Mouse (Mus musculus) CH12F3 (cell line): ENCODE results near the gene Wnt2b.

Experiments used
- in situ Hi-C: fragments of 300-500 bp; cut with MboI; formaldehyde crosslinking; loops from 2 replicates; pipeline ENCODE4 v1.14.3; 2020; ENCODE audit warnings: low sequenced_read_pairs

The Wnt2b gene

GRCm38 (mm10) chr3:104961066-104962059 lies at the start of gene Wnt2b:
Gene Wnt2b, minus strand, starts transcription at chr3:104961921.
- in situ Hi-C loops, result no loop called here

DNA sequence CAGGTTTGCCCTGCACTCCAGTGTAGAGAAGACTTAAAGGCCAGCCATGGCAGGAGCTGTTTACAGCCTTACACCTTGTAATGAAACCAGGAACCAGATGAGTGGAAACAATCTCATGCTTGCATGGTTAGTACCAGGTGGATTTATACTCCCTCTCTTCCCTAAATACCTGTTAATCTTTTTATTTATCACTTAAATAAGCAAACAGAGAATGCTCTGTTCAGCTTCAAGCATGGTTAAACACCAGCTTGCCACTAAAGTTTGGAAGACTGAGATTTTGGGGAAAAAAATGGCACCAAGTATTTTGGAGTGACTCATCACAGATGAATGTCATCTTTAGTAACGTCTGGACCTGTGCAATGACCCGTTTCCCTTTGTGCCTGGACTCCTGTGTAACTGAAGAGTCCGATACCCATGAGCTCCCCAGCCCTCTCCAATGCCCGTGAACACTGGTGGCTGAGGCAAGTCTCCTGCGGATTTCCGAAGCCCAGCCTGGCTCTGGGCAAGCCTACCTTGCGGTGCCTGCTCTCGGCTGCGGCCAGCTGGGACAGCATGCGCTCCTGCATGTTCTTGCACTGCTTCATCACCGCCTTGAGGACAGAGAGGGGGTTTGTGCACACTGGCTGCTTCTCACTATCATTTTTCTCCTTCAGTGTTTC lies 49.1 kb upstream of the Wnt2b start:
- in situ Hi-C loops, result no loop called here

DNA sequence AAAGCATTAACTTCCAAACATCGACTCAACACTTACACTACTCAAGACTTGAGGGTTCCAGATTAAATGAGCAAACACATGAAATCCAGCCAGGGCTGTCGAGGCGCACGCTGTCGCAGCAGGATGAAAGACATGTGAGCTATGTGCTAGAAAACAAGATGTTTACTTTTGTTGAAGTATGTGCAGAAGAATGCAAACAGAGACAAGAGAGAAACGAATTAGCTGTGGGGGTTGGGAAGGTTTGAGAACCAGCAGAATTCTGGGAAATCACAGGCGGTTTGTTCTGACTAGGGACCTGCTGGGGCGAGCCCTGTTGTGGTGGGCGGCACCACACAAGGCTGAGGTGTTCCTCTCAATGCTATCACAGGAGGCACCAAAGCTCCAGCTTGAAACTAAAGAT lies 46.3 kb upstream of the Wnt2b start:
- in situ Hi-C loops, result no loop called here

DNA sequence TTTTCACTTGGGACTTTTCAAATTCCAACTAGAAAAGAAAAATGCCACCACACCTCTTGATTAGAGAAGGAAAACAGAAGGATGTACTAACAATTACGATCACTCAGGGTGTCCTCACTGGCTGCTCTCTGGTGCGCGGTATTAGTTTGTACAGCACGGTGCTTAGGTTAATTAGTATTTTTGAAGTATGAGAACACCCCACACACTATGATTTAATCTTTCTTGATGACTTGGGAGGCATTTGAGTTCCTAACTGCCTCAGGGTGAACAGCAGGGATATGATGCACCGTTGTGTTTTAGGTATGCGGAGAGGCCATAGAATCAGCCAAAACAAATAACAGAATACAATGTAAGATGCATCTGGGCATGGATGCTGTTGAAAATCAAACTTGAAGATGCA lies 44.4 kb upstream of the Wnt2b start:
- in situ Hi-C loops, result no loop called here

DNA sequence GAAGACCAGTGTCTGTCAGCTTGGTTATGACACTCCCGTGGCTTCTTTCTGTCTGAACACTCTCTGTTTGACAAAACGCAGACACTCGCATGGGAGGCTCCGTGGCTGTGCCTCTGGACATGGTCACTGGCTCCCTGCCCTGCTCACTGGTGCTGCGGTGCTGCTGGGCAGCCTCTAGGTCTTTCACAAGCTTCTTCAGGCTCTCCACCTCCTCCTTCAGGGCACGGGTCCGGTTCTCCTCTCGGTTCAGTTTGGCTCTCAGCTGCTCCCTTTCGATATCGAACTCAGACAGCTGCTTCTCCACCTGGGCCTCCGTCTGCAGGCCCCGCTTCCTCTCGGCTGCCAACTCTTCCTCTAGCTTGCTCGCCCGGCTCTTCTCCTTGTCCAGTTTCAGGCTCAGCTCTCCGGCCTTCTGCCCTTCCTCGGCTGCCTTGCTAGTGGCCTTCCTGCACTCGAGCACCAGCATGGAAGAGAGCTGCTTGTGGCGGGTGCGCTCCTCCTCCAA lies 43.9 kb upstream of the Wnt2b start:
- in situ Hi-C loops, result no loop called here

DNA sequence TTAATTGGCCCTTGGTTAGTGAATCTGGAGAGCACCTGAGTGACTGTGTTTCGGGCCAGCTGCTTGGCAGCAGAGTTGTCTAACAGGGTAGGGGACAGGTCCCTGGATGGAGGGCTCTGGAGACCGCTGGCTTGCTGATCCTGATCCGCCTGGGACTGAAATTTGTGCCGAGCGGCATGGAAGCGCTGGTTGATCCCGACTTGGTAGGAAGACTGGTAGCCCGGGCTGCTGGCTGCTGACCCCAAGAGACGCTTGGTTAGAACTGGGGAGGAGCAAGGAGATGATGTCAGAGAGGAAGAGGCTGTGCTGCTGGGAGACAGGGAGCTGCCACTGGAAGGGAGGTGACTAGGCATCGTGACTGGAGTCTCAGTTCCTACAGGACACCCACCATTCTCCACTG lies 43.3 kb upstream of the Wnt2b start:
- in situ Hi-C loops, result no loop called here

DNA sequence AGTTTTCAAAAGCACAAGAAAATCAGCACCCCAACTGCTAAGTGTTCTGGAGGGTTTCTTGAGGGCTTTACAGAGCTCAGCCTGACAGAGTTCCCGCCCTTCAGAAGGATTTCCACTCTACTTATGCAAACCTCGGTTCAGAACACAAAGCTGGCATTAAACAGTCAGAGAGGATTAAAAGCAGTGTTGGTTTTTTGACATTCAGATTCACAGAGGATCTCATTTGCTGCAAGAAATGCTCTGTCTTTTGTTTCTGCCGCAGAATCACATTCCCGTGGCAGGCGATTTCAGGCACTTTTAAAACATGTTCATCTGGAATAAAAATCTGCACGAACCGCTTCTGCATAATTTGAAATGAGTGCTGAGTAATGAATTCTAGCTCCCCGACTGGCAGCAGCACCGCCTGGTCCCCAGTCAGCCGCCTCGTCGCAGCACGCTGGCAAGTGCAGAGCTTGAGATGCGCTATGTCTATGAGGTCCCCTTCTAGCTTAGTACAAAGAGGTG lies 42.3 kb upstream of the Wnt2b start:
- in situ Hi-C loops, result no loop called here

DNA sequence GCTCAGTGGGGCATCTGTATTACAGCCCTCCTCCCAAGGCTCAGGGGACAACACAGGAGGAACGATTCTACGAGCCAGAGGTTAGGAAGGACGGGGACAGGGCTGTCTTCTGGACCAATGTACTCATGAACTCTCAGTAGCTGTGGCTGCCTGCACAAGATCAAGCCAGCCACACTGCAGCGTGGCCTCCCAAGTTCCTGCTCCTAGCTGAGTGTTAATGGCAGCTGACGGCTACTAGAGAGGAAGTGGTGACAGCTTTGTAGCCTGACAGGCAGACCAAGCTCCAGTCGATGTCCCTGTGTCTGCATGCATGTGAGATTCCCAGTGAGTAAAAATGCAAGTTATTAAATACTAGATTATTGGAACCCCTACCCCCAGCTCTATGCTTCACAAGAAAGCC lies 39.7 kb upstream of the Wnt2b start:
- in situ Hi-C loops, result no loop called here

DNA sequence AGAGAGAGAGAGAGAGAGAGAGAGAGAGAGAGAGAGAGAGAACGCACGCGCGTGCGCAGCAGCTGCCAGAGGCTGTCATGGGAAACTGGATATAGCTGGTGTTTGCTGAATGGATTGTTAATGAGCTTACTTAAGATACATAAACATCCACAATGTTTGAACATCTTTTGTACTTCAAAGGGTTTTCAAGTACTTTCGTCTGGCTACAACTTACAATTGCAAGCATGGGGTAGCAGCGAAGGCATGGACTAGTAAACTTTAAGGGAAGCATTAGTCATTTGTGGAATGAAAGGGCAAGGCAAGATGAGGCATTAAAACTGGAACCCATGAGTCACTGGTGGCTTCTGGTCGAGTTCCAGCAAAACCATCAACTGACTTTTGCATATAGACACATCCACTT lies 38.8 kb upstream of the Wnt2b start:
- in situ Hi-C loops, result no loop called here

- in situ Hi-C loops, result loop anchor here (5.0 kb wide), 1 partner anchor 45 kb away; no protein-coding TSS in a partner anchor
Observed at GRCm38 (mm10) chr3:104997563-104997962, 35.8 kb upstream of the Wnt2b start.

GRCm38 (mm10) chr3:104995707-104996106 lies 34.0 kb upstream of the Wnt2b start:
- in situ Hi-C loops, result loop anchor here (5.0 kb wide), 1 partner anchor 47 kb away; no protein-coding TSS in a partner anchor

DNA sequence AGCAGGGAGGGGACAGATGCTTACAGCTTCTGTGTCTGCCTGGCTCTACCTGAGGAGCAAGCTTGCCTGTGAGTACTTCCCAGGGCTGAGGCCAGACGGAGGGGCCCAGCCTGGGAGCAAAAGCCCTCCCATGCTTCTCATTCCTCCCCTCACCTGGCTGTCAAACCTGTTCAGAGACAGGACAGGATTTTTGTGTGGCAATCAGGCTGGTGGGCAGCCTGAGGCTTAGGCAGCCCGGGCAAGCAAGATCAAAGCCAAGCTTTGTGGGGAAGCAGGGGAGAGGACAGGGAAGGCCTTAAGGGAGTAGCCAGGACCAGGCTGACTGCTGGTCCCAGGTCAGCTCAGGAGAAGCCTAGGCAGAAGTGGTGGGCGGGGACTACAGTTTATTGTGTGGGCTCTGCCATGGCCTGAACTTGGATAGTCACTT lies 32.7 kb upstream of the Wnt2b start:
- in situ Hi-C loops, result loop anchor here (5.0 kb wide), 1 partner anchor 68 kb away; no protein-coding TSS in a partner anchor

GRCm38 (mm10) chr3:104993800-104994199 lies 32.1 kb upstream of the Wnt2b start:
- in situ Hi-C loops, result loop anchor here (5.0 kb wide), 1 partner anchor 69 kb away; no protein-coding TSS in a partner anchor

DNA sequence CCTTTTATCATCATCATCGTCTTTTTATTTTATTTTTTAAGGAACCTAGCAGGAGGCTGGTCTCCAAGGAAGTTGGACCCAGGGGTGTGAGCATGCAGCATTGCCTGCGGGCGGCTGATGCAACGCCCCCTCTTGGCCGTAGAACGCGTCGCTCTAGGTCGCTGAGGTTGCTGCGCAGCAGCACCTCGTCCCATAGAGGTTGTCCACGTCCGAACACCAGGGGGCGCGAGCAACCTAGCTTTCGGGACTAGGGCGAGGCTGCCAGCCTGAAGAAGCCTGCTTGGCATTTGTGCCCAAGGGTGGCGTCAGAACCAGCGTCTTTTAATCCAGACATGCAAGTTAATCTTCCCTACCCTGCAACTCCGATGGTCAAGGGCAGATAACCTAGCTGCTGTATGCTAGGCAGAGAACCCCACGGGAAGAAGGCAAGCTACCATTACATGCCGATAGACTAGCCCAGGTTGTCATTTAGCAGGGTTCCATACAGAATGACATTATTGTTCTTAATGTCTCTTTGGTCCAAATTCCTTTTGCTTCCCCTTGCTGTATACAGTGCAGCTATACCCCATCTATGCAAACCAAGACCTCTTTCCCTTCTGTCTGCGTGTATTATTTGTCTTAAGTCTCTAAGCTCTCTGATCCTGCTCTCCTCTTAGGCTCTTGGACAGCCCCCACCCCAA lies 31.1 kb upstream of the Wnt2b start:
- in situ Hi-C loops, result loop anchor here (5.0 kb wide), 1 partner anchor 69 kb away; no protein-coding TSS in a partner anchor

DNA sequence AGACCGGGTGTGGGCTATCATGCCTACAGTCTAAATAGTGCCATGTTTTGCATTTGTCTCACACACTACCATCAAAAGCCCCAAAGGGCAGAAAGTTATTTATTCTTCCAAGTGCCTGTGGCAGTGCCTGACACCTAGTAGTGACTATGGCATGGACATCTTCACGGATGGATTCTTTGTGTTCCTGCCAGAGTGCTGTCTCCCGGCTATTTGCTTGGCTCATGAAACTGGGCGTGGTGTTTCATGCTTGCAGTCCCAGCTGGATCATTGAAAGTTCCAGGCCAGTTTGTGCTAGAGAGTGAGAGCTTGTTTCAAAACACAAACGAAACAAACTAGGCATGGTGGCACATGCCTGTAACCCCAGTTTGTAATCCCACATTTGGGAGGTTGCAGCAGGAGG lies 30.0 kb upstream of the Wnt2b start:
- in situ Hi-C loops, result loop anchor here (5.0 kb wide), 1 partner anchor 71 kb away; no protein-coding TSS in a partner anchor

GRCm38 (mm10) chr3:104987884-104988283 lies 26.2 kb upstream of the Wnt2b start:
- in situ Hi-C loops, result no loop called here

GRCm38 (mm10) chr3:104979735-104980134 lies 18.0 kb upstream of the Wnt2b start:
- in situ Hi-C loops, result no loop called here

DNA sequence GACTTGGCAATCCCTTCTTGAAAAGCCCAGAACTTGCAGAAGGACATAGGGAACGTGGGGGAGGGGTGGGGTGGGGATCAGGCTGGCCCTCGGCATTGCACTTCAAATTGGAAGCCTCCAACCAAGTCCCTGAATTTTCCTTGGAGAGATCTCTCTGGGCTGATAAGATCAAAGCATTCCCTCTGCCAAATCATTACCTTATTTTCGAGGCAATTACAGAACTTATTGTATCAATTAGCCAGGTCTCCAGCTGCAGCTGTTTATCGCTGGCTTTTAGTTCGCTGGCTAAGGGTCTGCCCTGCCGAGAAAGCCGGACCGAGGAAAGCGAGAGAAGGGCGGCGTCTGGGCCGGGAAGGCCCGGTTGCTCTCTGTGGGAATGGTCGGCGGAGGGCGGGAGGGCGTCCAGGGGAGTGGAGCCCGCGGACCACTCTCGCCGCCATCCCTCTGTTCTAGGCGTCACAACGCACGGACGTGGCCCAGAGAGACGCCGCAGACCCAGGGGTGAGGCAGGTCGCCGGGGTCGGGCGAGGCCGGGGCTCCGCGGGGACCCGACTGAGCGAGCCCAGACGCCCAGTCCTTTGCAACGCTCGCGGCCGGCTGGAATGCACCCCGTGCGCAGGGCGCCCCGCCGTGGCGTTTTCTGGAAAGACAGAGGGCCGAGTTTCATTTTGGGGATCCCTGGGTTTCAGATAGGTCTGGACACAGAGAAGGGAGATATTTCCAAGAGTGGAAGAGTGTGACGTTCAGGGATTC lies 6.0 kb upstream of the Wnt2b start:
- in situ Hi-C loops, result no loop called here

- in situ Hi-C loops, result no loop called here
Observed at GRCm38 (mm10) chr3:104965991-104966554, 4.4 kb upstream of the Wnt2b start.
